Mouse (Mus musculus) limb, embryonic 10.5 days (tissue): ENCODE data around the gene Ethe1. TPM values are rescaled to one million over a fixed set of nuclear protein-coding genes. Genes with fewer than 3 reads are reported as not detected.

ENCODE experiments used
- DNase-seq: peaks from one replicate; pipeline ENCODE4 v3.0.0-alpha.2; 2017; ENCODE audit warnings: low spot score
- H3K27ac ChIP-seq: fragments of 300-500 bp; sonication (generic); 2 replicates; pipeline ENCODE4 v1.5.1; 2016; ENCODE audit warnings: mild to moderate bottlenecking
- H3K27me3 ChIP-seq: fragments of 300-500 bp; sonication (generic); 2 replicates; pipeline ENCODE4 v1.6.1; 2016; ENCODE audit warnings: low read depth, mild to moderate bottlenecking; ENCODE audit not compliant: poor library complexity, severe bottlenecking
- H3K36me3 ChIP-seq: fragments of 300-500 bp; sonication (generic); 2 replicates; pipeline ENCODE4 v1.6.1; 2016; ENCODE audit warnings: mild to moderate bottlenecking, moderate library complexity
- H3K4me1 ChIP-seq: fragments of 300-500 bp; sonication (generic); 2 replicates; pipeline ENCODE4 v1.6.1; 2016
- H3K4me3 ChIP-seq: fragments of 300-500 bp; sonication (generic); 2 replicates; pipeline ENCODE4 v1.5.1; 2016; ENCODE audit warnings: mild to moderate bottlenecking, moderate library complexity
- H3K9me3 ChIP-seq: fragments of 300-500 bp; sonication (generic); replicated peaks from 2 replicates; pipeline ENCODE4 v1.6.1; 2016; ENCODE audit warnings: mild to moderate bottlenecking
- WGBS: fragments of 180-500 bp; shearing (Covaris S2); methylation state at CpG from one replicate; pipeline ENCODE4 v1.1.7; 2016; 5-methylcytosine and 5-hydroxymethylcytosine counted together
- polyA plus RNA-seq: library from polyadenylated mRNA; unstranded; fragments of >200 nt; fragmentation: Nextera tagmentation; extraction: Ambion mirVana; gene quantifications from 2 replicates; pipeline ENCODE4 v1.2.1, GENCODE M21; 2016

Ethe1 gene
- polyA plus RNA-seq, 1 experiment from 2014 or later = 31.9 TPM

DNA sequence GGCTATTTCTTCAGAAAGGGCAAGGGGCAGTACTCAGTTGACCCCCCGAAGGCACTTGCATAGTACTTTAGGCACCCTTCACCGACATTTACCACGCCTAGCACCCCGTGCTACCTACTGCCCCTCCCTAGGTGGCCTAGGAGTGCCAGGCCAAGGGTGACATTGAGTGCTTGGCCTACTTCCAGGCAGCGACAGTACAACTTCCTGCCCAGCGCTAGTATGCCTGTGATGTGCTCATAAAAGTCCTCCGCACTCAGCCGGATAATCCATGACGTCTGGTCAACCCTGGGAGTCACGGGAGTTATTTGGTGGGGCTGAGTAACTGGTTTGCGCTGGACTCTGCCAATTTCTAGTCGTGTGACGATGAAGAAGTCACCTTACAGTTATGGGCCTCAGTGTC, 993 bp downstream of the Ethe1 start:
- Histone ChIP-seq H3K4me3 (no peak overlapping the region), H3K9me3 (no peaks in the 10 kb centered on the region), H3K27me3 (peaks cover 44% of the 10 kb centered on the region), H3K4me1 (peaks cover 12% of the 10 kb centered on the region), H3K27ac (no peak overlapping the region), H3K36me3 (no peaks in the 10 kb centered on the region)
- WGBS = 77% methylated on average over 13 of the region's 13 CpGs
- DNase-seq = no peak

GRCm38 (mm10) chr7:24591735-24592134, 4.4 kb downstream of the Ethe1 start:
- Histone ChIP-seq H3K36me3 (no peaks in the 10 kb centered on the region), H3K27ac (no peak overlapping the region), H3K4me3 (no peak overlapping the region), H3K4me1 (peaks cover 30% of the 10 kb centered on the region), H3K27me3 (peaks cover 34% of the 10 kb centered on the region), H3K9me3 (no peaks in the 10 kb centered on the region)
- DNase-seq = no peak
- WGBS = 75% methylated on average over 5 of the region's 5 CpGs

DNA sequence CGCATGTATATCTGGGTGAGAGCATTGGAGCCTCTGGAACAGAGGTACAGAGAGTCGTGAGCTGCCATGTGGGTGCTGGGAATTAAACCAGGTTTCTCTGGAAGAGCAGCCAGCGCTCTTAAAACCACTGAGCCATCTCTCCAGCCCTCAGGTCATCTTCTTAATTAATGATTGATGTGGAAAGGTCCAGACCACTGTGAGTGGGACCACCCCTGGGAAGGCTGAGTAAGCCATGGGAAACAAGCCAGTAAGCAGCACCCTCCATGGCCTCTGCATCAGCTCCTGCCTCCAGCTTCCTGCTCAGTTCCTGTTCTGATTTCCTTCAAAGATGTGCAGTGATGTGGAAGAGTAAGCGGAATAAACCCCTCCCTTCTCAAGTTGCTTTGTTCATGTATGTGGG, 4.8 kb downstream of the Ethe1 start:
- 72% methylated on average over 4 of the region's 4 CpGs for WGBS

GRCm38 (mm10) chr7:24592781-24593180, 5.4 kb downstream of the Ethe1 start:
- WGBS = 83% methylated on average over 6 of the region's 6 CpGs
- peaks cover 24% of the 10 kb centered on the region for H3K27me3 ChIP-seq
- peaks cover 20% of the 10 kb centered on the region for H3K4me1 ChIP-seq
- no peak overlapping the region for H3K4me3 ChIP-seq
- H3K36me3 ChIP-seq = no peaks in the 10 kb centered on the region
- no peak for DNase-seq
- no peak overlapping the region for H3K27ac ChIP-seq
- H3K9me3 ChIP-seq = no peaks in the 10 kb centered on the region

More for the DNA sequence above, 4.8 kb downstream of the Ethe1 start:
- Histone ChIP-seq H3K4me3 (no peak overlapping the region), H3K4me1 (peaks cover 26% of the 10 kb centered on the region), H3K27me3 (peaks cover 30% of the 10 kb centered on the region), H3K36me3 (no peaks in the 10 kb centered on the region), H3K9me3 (no peaks in the 10 kb centered on the region), H3K27ac (no peak overlapping the region)
- no peak for DNase-seq

GRCm38 (mm10) chr7:24593621-24594308, 6.4 kb downstream of the Ethe1 start:
- H3K4me1 ChIP-seq = peaks cover 20% of the 10 kb centered on the region
- 2% methylated on average over 39 of the region's 39 CpGs for WGBS

DNA sequence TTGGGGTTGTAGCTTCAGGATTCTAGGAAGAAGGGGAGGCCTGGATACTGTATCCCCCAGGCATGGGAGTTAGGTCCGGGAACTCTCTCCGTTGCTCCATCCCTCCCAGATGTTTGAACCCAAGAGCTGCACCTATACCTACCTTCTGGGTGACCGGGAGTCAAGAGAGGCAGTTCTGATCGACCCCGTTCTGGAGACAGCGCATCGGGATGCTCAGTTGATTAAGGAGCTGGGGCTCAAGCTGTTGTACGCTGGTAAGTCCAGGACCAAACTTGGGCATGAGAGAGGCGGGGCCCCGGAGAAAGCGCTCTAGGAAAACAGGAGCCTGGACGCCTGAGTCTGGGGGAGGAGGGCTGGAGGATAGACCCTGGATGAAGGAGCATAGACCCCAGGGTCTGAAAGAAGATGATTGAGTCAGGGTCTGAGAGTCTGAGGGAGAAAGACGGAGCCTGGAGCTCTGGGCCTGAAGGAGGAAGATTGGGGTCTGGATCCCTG, 7.0 kb downstream of the Ethe1 start:
- peak overlapping the region; percentile 77 for H3K4me3 ChIP-seq
- H3K27ac ChIP-seq = peak overlapping the region; percentile 84
- H3K4me1 ChIP-seq = peaks cover 20% of the 10 kb centered on the region
- WGBS = 2% methylated on average over 13 of the region's 13 CpGs
- H3K36me3 ChIP-seq = no peaks in the 10 kb centered on the region
- peaks cover 19% of the 10 kb centered on the region for H3K27me3 ChIP-seq
- no peaks in the 10 kb centered on the region for H3K9me3 ChIP-seq
- peak; percentile 49 for DNase-seq

More at GRCm38 (mm10) chr7:24593621-24594308, 6.4 kb downstream of the Ethe1 start:
- no peaks in the 10 kb centered on the region for H3K36me3 ChIP-seq
- peaks cover 19% of the 10 kb centered on the region for H3K27me3 ChIP-seq
- H3K9me3 ChIP-seq = no peaks in the 10 kb centered on the region
- H3K4me3 ChIP-seq = peak overlapping the region; percentile 77
- peak overlapping the region; percentile 84 for H3K27ac ChIP-seq
- peak; percentile 84 for DNase-seq

GRCm38 (mm10) chr7:24595464-24595863, 8.1 kb downstream of the Ethe1 start:
- H3K27ac ChIP-seq = no peak overlapping the region
- H3K9me3 ChIP-seq = no peaks in the 10 kb centered on the region
- H3K27me3 ChIP-seq = peaks cover 19% of the 10 kb centered on the region
- H3K4me3 ChIP-seq = no peak overlapping the region
- no peaks in the 10 kb centered on the region for H3K36me3 ChIP-seq
- 74% methylated on average over 2 of the region's 2 CpGs for WGBS
- peaks cover 20% of the 10 kb centered on the region for H3K4me1 ChIP-seq
- DNase-seq = no peak

DNA sequence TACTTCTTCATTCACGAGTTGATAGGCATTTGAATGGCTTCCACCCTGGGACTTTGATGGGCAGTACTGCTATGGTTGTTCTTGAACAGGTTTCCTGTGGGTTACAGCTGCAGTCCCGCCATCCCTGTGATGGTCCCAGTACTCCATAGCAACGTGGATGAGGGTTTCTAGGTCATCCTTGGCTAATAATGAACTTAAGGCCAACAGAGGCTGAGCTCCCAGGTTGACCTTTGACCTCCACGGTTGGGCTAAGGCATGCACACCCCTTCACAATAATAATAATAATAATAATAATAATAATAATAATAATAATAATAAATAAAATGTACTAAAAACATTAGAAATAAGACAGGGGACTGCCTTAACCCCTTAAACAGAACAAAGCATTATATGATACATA, 10.8 kb downstream of the Ethe1 start:
- WGBS = 74% methylated on average over 4 of the region's 4 CpGs
- no peak for DNase-seq
- no peak overlapping the region for H3K4me3 ChIP-seq
- no peaks in the 10 kb centered on the region for H3K36me3 ChIP-seq
- H3K27ac ChIP-seq = no peak overlapping the region
- H3K4me1 ChIP-seq = peaks cover 20% of the 10 kb centered on the region
- no peaks in the 10 kb centered on the region for H3K9me3 ChIP-seq
- peaks cover 19% of the 10 kb centered on the region for H3K27me3 ChIP-seq

GRCm38 (mm10) chr7:24599211-24600067, 12.1 kb downstream of the Ethe1 start:
- whole genome bisulfite sequencing = 74% methylated on average over 15 of the region's 15 CpGs
- Histone ChIP-seq H3K36me3 (0 out of 2 replicates have a peak, but pooled peaks cover 3% of the 10 kb centered on the region), H3K4me1 (peaks cover 9% of the 10 kb centered on the region), H3K9me3 (no peaks in the 10 kb centered on the region), H3K27me3 (peaks cover 16% of the 10 kb centered on the region), H3K27ac (no peak overlapping the region), H3K4me3 (no peak overlapping the region)
- DNase-seq = no peak

DNA sequence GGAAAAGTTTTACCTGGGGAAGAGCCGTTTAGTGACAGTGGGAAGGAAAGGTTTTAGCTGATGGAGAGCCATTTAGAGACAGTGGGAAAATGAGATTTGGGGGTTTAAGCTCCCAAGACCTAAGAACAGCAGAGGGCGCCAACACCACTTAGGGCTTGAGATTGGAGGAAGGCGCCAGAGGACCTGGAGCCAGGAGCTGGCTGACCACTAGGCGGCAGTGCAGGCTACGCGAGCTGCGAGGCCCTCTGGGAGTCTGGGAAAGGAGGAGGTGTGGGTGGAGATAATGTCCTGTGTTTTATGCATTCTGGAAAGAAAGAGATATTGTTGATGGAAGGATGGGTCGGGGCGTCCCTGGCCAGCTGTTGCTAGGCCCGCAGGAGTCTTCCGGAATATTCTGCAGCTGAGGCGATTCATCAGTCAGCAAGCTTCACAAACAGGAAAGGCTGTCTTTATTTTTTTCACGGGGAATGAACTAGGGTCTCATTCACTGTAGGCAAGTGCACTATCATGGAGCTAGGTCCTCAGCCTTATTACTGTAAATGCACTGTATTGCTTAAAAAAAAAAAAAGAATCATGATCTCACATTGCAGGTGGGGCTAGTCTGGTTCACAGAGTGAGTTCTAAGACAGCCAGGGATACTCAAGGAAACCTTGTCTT, 13.7 kb downstream of the Ethe1 start:
- Histone ChIP-seq H3K4me3 (no peak overlapping the region), H3K27ac (no peak overlapping the region), H3K4me1 (no peaks in the 10 kb centered on the region), H3K27me3 (no peaks in the 10 kb centered on the region; the same call in 1 of the 2 replicates), H3K36me3 (0 out of 2 replicates have a peak, but pooled peaks cover 3% of the 10 kb centered on the region), H3K9me3 (no peaks in the 10 kb centered on the region)
- WGBS = 11% methylated on average over 13 of the region's 13 CpGs
- DNase-seq = peak; percentile 94

GRCm38 (mm10) chr7:24605561-24605960, 18.2 kb downstream of the Ethe1 start:
- WGBS = 88% methylated on average over 7 of the region's 7 CpGs
- DNase-seq = no peak
- peaks cover 7% of the 10 kb centered on the region for H3K4me1 ChIP-seq

GRCm38 (mm10) chr7:24606046-24606445, 18.7 kb downstream of the Ethe1 start:
- H3K27me3 ChIP-seq = peaks cover 29% of the 10 kb centered on the region
- no peak overlapping the region for H3K4me3 ChIP-seq

More at GRCm38 (mm10) chr7:24605561-24605960, 18.2 kb downstream of the Ethe1 start:
- Histone ChIP-seq H3K9me3 (no peaks in the 10 kb centered on the region), H3K4me3 (no peak overlapping the region), H3K27ac (no peak overlapping the region), H3K36me3 (peaks cover 15% of the 10 kb centered on the region; the same call in 1 of the 2 replicates), H3K27me3 (peaks cover 24% of the 10 kb centered on the region)

More at GRCm38 (mm10) chr7:24606046-24606445, 18.7 kb downstream of the Ethe1 start:
- DNase-seq = no peak
- H3K4me1 ChIP-seq = peaks cover 11% of the 10 kb centered on the region
- H3K27ac ChIP-seq = no peak overlapping the region
- peaks cover 15% of the 10 kb centered on the region; the same call in 1 of the 2 replicates for H3K36me3 ChIP-seq
- H3K9me3 ChIP-seq = no peaks in the 10 kb centered on the region
- WGBS = 83% methylated on average over 7 of the region's 7 CpGs
